Mouse (Mus musculus): ENCODE results near the gene Etfrf1. TPM values are rescaled to one million over a fixed set of nuclear protein-coding genes. Genes with fewer than 3 reads are reported as not detected.

Etfrf1 gene
- polyA plus RNA-seq, 1 experiment from 2014 or later: 53.9 TPM

Other genes starting within 250 kb of the Etfrf1 start
- gene Bcat1, start 134.9 kb upstream of the Etfrf1 start, polyA plus RNA-seq (2015; fragmentation: Nextera tagmentation; extraction: Ambion mirVana): 5.1 and 6.0 TPM in 2 replicates
- gene Lrmp, start 95.5 kb upstream of the Etfrf1 start, polyA plus RNA-seq (2015; fragmentation: Nextera tagmentation; extraction: Ambion mirVana): 4.3 and 4.9 TPM in 2 replicates
- gene Casc1, start 129 bp upstream of the Etfrf1 start, polyA plus RNA-seq (2015; fragmentation: Nextera tagmentation; extraction: Ambion mirVana): 0.22 and 0.23 TPM in 2 replicates
- gene Kras, start 39.1 kb downstream of the Etfrf1 start, polyA plus RNA-seq (2015; fragmentation: Nextera tagmentation; extraction: Ambion mirVana): 56.6 and 60.2 TPM in 2 replicates